Mouse (Mus musculus) liver, embryonic 13.5 days (tissue): Measurements from ENCODE around the gene Sipa1l2. TPM values are rescaled to one million over a fixed set of nuclear protein-coding genes. Genes with fewer than 3 reads are reported as not detected.

ENCODE experiments used
- ATAC-seq: fragments of 200-750 bp; cut with Nextera tagmentation; 2 replicates; pipeline ENCODE4 v1.8.0; 2017; ENCODE audit warnings: low read depth, mild to moderate bottlenecking, moderate number of reproducible peaks, moderate library complexity
- DNase-seq: peaks from one replicate; pipeline ENCODE4 v3.0.0; 2022
- H3K27ac ChIP-seq: fragments of 300-500 bp; sonication (generic); 2 replicates; pipeline ENCODE4 v1.5.1; 2015; ENCODE audit warnings: moderate library complexity, mild to moderate bottlenecking, inconsistent platforms
- H3K27me3 ChIP-seq: fragments of 300-500 bp; sonication (generic); 2 replicates; pipeline ENCODE4 v1.6.1; 2015; ENCODE audit warnings: mild to moderate bottlenecking, inconsistent platforms
- H3K36me3 ChIP-seq: fragments of 300-500 bp; sonication (generic); 2 replicates; pipeline ENCODE4 v1.6.1; 2015; ENCODE audit warnings: mild to moderate bottlenecking, inconsistent platforms
- H3K4me1 ChIP-seq: fragments of 300-500 bp; sonication (generic); replicated peaks from 2 replicates; pipeline ENCODE4 v1.6.1; 2015; ENCODE audit warnings: inconsistent platforms
- H3K4me2 ChIP-seq: fragments of 300-500 bp; sonication (generic); 2 replicates; pipeline ENCODE4 v1.6.1; 2015; ENCODE audit warnings: inconsistent platforms, mild to moderate bottlenecking, moderate library complexity
- H3K4me3 ChIP-seq: fragments of 300-500 bp; sonication (generic); replicated peaks from 2 replicates; pipeline ENCODE4 v1.5.1; 2015; ENCODE audit warnings: mild to moderate bottlenecking, inconsistent platforms
- H3K9ac ChIP-seq: fragments of 300-500 bp; sonication (generic); 2 replicates; pipeline ENCODE4 v1.6.1; 2015; ENCODE audit warnings: mild to moderate bottlenecking, inconsistent platforms
- H3K9me3 ChIP-seq: fragments of 300-500 bp; sonication (generic); replicated peaks from 2 replicates; pipeline ENCODE4 v1.6.1; 2016; ENCODE audit warnings: inconsistent platforms
- WGBS: fragments of 180-500 bp; shearing (Covaris S2); methylation state at CpG from one replicate; pipeline ENCODE4 v1.1.7; 2015; ENCODE audit not compliant: insufficient replicate concordance; 5-methylcytosine and 5-hydroxymethylcytosine counted together
- polyA plus RNA-seq: library from polyadenylated mRNA; unstranded; fragments of >200 nt; fragmentation: Nextera tagmentation; extraction: Ambion mirVana; gene quantifications from 2 replicates; pipeline ENCODE4 v1.2.1, GENCODE M21; 2015

Gene Sipa1l2
- polyA plus RNA-seq, 1 experiment from 2014 or later, result 0.70 TPM

DNA sequence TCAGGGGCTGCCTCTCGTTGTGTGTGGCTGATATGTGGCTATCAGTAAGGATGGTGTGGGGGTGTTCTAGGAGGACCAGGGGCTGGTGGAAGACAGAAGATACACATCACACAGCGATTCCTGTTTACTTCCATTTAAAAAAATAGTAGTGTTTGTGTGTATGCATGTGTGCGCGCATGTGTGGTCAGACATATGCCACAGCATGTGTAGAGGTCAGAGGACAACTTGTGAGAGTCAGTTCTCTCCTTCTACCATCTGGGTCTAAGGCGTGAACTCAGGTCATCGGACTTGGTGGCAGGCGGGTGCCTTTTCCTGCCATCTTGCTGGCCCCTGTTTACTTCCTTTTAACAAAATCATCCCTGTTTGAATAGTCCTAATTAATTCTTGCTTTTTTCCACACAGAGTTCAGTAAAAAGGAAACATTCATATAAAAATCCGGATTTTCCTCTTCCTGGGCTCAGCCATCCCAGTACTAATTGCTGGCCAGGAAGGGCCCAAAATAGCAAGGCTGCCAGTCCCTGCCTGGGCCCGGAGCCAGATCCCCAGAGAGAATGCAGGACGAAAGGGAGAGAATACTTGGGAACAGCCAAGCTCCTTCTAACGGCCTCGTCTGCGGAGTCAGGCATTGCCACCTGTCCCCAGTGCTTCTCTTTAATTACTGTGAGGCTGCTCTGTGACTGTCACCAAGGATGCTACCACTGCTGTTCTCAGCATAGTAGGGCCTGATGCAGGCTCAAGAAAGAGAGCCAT lies 179.7 kb downstream of the Sipa1l2 start:
- H3K4me1 ChIP-seq, result peaks cover 17% of the 10 kb centered on the region

GRCm38 (mm10) chr8:125389280-125389679 lies 180.3 kb downstream of the Sipa1l2 start:
- H3K36me3 ChIP-seq, result no peaks in the 10 kb centered on the region
- no peak overlapping the region for H3K27ac ChIP-seq
- H3K4me3 ChIP-seq, result no peak overlapping the region
- no peak overlapping the region for H3K9ac ChIP-seq
- no peaks in the 10 kb centered on the region for H3K27me3 ChIP-seq
- H3K4me2 ChIP-seq, result no peak overlapping the region
- ATAC-seq (no peak), DNase-seq (no peak)
- 45% methylated on average over 5 of the region's 5 CpGs for WGBS
- peaks cover 17% of the 10 kb centered on the region for H3K4me1 ChIP-seq
- no peaks in the 10 kb centered on the region for H3K9me3 ChIP-seq

More for the DNA sequence above, 179.7 kb downstream of the Sipa1l2 start:
- H3K27ac ChIP-seq, result no peak overlapping the region
- no peaks in the 10 kb centered on the region for H3K36me3 ChIP-seq
- WGBS, result 67% methylated on average over 13 of the region's 13 CpGs
- ATAC-seq (no peak), DNase-seq (no peak)
- H3K27me3 ChIP-seq, result no peaks in the 10 kb centered on the region
- no peak overlapping the region for H3K9ac ChIP-seq
- no peaks in the 10 kb centered on the region for H3K9me3 ChIP-seq
- no peak overlapping the region for H3K4me2 ChIP-seq
- H3K4me3 ChIP-seq, result no peak overlapping the region

DNA sequence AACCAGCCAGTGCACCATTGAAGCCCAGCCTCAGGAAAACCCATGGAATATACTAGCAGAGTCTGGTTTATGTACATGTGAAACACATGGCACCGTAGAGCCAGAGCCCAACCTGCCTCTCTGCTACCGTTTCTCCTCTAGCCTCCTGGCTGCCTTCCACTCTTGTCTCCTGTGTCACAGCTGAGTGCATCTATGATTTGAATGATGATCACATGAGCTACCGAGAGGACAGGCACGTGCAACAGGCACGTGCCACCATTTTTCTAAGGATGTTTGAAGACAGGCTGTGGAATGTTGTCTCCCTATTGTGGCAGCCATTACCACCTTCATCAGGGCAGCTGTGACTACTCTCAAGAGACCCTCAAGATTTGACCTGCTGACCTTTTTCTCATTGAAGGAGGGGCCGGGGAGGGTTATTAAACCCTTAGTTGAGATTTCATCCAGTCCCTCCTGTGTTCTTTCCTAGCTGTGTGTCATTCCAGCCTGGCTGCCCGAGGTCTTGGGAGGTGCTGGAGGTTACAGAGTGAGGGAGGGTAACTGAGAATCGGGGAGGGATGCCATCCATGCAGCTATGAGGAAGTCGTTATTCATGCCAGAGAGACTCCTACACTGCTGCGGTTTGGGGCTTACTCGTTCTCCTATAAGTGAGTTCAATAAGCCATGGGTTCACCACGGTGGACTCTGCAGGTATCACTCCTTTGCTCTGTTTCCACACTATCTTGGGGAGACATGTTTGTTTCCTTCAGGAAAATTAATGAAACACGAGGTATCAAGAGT lies 181.0 kb downstream of the Sipa1l2 start:
- 44% methylated on average over 13 of the region's 13 CpGs for WGBS
- Histone ChIP-seq H3K27me3 (no peaks in the 10 kb centered on the region), H3K27ac (no peak overlapping the region), H3K4me3 (no peak overlapping the region), H3K9ac (no peak overlapping the region), H3K36me3 (no peaks in the 10 kb centered on the region), H3K4me1 (peaks cover 17% of the 10 kb centered on the region), H3K9me3 (no peaks in the 10 kb centered on the region), H3K4me2 (no peak overlapping the region)
- DNase-seq (no peak), ATAC-seq (no peak)

DNA sequence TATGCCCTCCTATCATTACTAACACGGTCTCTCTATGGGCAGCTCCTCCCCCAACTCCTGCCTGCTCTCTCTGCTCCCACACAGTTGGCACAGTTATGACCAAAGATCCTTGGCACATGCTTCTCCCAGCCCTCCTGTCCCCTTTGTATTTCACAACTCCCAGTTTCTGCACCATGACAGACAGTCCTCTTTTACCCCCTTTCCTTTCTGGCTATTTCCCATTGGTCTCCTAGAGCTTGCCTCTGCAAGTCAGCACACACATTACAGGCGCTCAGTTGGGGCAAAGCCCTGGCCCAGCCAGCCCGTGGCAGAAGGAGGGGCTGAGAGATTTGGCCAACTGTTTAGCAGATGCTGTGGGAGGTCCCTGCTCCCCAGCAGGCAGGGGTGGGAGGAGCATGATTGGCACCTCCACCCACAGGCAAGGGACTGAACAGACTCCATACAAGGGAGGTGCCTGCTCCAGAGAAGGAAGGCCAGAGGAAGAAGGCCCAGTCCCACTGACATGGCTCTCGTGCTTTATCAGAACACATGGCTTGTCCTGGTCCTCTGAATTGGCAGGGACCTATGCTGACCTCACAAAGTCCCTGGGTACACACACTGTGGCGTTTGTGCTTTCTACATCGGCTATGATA lies 184.0 kb downstream of the Sipa1l2 start:
- H3K27me3 ChIP-seq, result no peaks in the 10 kb centered on the region
- peak; percentile 13 for DNase-seq
- H3K4me2 ChIP-seq, result no peak overlapping the region
- H3K4me3 ChIP-seq, result no peak overlapping the region
- no peak overlapping the region for H3K9ac ChIP-seq
- WGBS, result 32% methylated on average over 6 of the region's 6 CpGs
- no peaks in the 10 kb centered on the region for H3K9me3 ChIP-seq
- no peak overlapping the region for H3K27ac ChIP-seq
- H3K36me3 ChIP-seq, result no peaks in the 10 kb centered on the region
- peaks cover 24% of the 10 kb centered on the region for H3K4me1 ChIP-seq
- peak; percentile 61 for ATAC-seq

DNA sequence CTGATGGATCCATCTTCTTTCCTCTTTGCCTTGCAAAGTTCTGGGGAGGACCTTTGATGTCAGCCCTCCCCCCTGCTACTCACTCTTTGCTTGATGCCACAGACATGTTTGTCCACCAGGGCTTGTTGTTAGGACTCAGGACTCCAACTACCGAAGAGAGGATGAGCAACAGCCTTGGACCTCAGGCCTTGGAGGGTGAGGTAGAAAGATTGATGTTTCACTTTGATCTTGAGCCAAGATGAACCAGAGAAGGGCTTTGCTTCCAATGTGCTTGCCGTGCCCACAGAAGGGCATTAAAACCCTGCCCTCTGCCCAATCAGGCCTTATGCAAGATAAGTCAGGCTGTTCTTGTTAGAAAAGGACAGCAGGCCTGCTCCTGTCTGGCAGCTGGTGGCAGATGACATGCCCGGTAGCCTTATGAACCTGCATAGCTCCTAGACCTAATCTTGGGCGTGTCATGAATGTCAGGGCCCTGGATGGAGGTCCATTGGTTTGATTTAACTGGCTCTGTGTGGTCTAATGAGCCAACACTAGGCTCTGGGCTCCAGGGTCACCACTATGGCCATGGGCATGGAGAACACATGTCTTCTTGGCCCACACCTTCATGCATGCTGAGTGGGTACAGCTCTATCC lies 184.9 kb downstream of the Sipa1l2 start:
- Histone ChIP-seq H3K9ac (no peak overlapping the region), H3K36me3 (no peaks in the 10 kb centered on the region), H3K27me3 (no peaks in the 10 kb centered on the region), H3K27ac (no peak overlapping the region), H3K4me1 (peaks cover 22% of the 10 kb centered on the region), H3K4me3 (no peak overlapping the region), H3K4me2 (no peak overlapping the region), H3K9me3 (no peaks in the 10 kb centered on the region)
- DNase-seq, result no peak
- WGBS, result 64% methylated on average over 4 of the region's 4 CpGs
- ATAC-seq, result no peak

DNA sequence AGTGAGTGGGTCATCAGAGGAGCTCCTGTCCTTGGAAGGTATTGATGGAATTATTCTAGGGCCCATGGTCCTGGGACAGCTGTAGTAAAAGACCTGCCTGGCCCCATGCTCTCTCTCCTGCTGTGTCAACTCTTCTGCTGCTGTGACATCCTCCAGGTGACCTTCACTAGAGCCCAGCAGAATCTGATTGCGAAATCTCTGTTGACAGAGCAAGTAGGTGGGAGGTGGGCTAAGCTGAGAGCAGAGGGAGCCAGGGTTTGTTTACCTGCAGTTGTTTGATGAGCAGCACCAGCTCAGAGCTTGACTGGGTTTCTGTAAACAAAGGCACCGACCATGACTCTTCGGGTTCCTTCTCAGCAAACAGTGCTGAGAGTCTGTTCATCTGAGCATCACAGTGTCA lies 187.9 kb downstream of the Sipa1l2 start:
- Histone ChIP-seq H3K4me2 (no peak overlapping the region), H3K9ac (no peak overlapping the region), H3K4me1 (peaks cover 14% of the 10 kb centered on the region; the same call in 1 of the 2 replicates), H3K27me3 (no peaks in the 10 kb centered on the region), H3K36me3 (no peaks in the 10 kb centered on the region), H3K9me3 (no peaks in the 10 kb centered on the region), H3K4me3 (no peak overlapping the region), H3K27ac (no peak overlapping the region)
- ATAC-seq (peak; percentile 74), DNase-seq (no peak)
- WGBS, result 32% methylated on average over 3 of the region's 3 CpGs

DNA sequence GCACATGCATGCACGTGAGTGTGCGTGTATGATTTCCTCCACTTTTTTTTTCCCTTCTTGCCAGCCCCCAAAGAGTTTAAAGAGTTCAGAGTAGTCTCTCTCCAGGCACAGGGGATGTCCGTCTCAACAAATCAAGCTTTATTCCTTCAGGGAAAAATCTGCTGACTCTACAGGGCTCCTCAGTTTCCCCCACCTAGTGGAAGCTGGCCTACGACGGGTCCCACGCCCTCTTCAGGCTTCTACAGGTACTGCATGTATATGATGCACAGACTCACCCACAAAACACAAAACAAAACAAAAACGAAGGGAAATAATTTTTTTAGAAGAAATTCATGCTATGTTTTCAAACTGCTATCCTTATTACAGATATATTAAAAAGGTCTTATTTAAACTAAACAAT lies 189.7 kb downstream of the Sipa1l2 start:
- Histone ChIP-seq H3K36me3 (no peaks in the 10 kb centered on the region), H3K9me3 (no peaks in the 10 kb centered on the region), H3K27ac (no peak overlapping the region), H3K4me3 (no peak overlapping the region), H3K27me3 (no peaks in the 10 kb centered on the region), H3K4me2 (no peak overlapping the region), H3K4me1 (0 out of 2 replicates have a peak, but pooled peaks cover 7% of the 10 kb centered on the region), H3K9ac (no peak overlapping the region)
- DNase-seq (no peak), ATAC-seq (no peak)
- 52% methylated on average over 7 of the region's 7 CpGs for WGBS

- Histone ChIP-seq H3K9me3 (no peaks in the 10 kb centered on the region), H3K4me2 (no peak overlapping the region), H3K4me1 (0 out of 2 replicates have a peak, but pooled peaks cover 7% of the 10 kb centered on the region), H3K27me3 (no peaks in the 10 kb centered on the region), H3K36me3 (no peaks in the 10 kb centered on the region), H3K9ac (no peak overlapping the region), H3K27ac (no peak overlapping the region), H3K4me3 (no peak overlapping the region)
- no peak for DNase-seq
- ATAC-seq, result no peak
- whole genome bisulfite sequencing, result 62% methylated on average over 10 of the region's 10 CpGs
Measured at GRCm38 (mm10) chr8:125379156-125379555, 190.5 kb downstream of the Sipa1l2 start.

GRCm38 (mm10) chr8:125377704-125378103 lies 191.9 kb downstream of the Sipa1l2 start:
- DNase-seq (no peak), ATAC-seq (no peak)
- no peaks in the 10 kb centered on the region for H3K36me3 ChIP-seq
- 42% methylated on average over 3 of the region's 3 CpGs for WGBS
- no peak overlapping the region for H3K4me2 ChIP-seq
- no peaks in the 10 kb centered on the region for H3K9me3 ChIP-seq
- no peak overlapping the region for H3K27ac ChIP-seq
- H3K9ac ChIP-seq, result no peak overlapping the region
- H3K27me3 ChIP-seq, result no peaks in the 10 kb centered on the region
- H3K4me3 ChIP-seq, result no peak overlapping the region
- 0 out of 2 replicates have a peak, but pooled peaks cover 7% of the 10 kb centered on the region for H3K4me1 ChIP-seq

GRCm38 (mm10) chr8:125376448-125376845 lies 193.2 kb downstream of the Sipa1l2 start:
- Histone ChIP-seq H3K27me3 (no peaks in the 10 kb centered on the region), H3K9ac (no peak overlapping the region), H3K4me3 (no peak overlapping the region), H3K27ac (no peak overlapping the region), H3K9me3 (no peaks in the 10 kb centered on the region), H3K4me2 (no peak overlapping the region), H3K4me1 (no peaks in the 10 kb centered on the region), H3K36me3 (no peaks in the 10 kb centered on the region)
- 66% methylated on average over 6 of the region's 6 CpGs for WGBS
- DNase-seq, result no peak
- no peak for ATAC-seq
